Mouse (Mus musculus) limb, embryonic 14.5 days (tissue): ENCODE measurements around the gene Ank2. TPM values are rescaled to one million over a fixed set of nuclear protein-coding genes. Genes with fewer than 3 reads are reported as not detected.

Source experiments
- ATAC-seq: fragments of 200-750 bp; cut with Nextera tagmentation; 2 replicates; pipeline ENCODE4 v1.8.0; 2017; ENCODE audit warnings: low read depth, moderate number of reproducible peaks, moderate TSS enrichment; ENCODE audit not compliant: low FRiP score
- DNase-seq: peaks from one replicate; pipeline ENCODE4 v3.0.0-alpha.2; 2015; ENCODE audit warnings: low spot score
- H3K27ac ChIP-seq: fragments of 300-500 bp; sonication (generic); replicated peaks from 2 replicates; pipeline ENCODE4 v1.5.1; 2014; ENCODE audit warnings: low read depth, mild to moderate bottlenecking, low read length, moderate library complexity, mixed read lengths
- H3K27me3 ChIP-seq: fragments of 300-500 bp; sonication (generic); 2 replicates; pipeline ENCODE4 v1.6.1; 2014; ENCODE audit warnings: low read length, mixed read lengths; ENCODE audit not compliant: control insufficient read depth, insufficient read depth
- H3K36me3 ChIP-seq: fragments of 300-500 bp; sonication (generic); 2 replicates; pipeline ENCODE4 v1.6.1; 2014; ENCODE audit warnings: mild to moderate bottlenecking, low read length, moderate library complexity, mixed read lengths; ENCODE audit not compliant: control insufficient read depth, insufficient read depth
- H3K4me1 ChIP-seq: fragments of 300-500 bp; sonication (generic); 2 replicates; pipeline ENCODE4 v1.6.1; 2014; ENCODE audit warnings: antibody characterized with exemption, low read length, mixed read lengths; ENCODE audit not compliant: control insufficient read depth, insufficient read depth
- H3K4me2 ChIP-seq: fragments of 300-500 bp; sonication (generic); replicated peaks from 2 replicates; pipeline ENCODE4 v1.6.1; 2014; ENCODE audit warnings: low read depth, mild to moderate bottlenecking, low read length, moderate library complexity; ENCODE audit not compliant: severe bottlenecking
- H3K4me3 ChIP-seq: fragments of 300-500 bp; sonication (generic); replicated peaks from 2 replicates; pipeline ENCODE4 v1.5.1; 2014; ENCODE audit warnings: low read length
- H3K9ac ChIP-seq: fragments of 300-500 bp; sonication (generic); 2 replicates; pipeline ENCODE4 v1.6.1; 2014; ENCODE audit warnings: mild to moderate bottlenecking, low read depth, low read length, moderate library complexity; ENCODE audit not compliant: severe bottlenecking
- H3K9me3 ChIP-seq: fragments of 300-500 bp; sonication (generic); 2 replicates; pipeline ENCODE4 v1.6.1; 2016; ENCODE audit warnings: low read length; ENCODE audit not compliant: control insufficient read depth
- POLR2A ChIP-seq: fragments of 200-500 bp; IDR thresholded peaks from 2 replicates; pipeline ENCODE4 v1.8.0; 2012; ENCODE audit warnings: inconsistent platforms, mild to moderate bottlenecking, moderate library complexity, borderline replicate concordance; ENCODE audit not compliant: insufficient read depth, insufficient read length; ENCODE audit errors: extremely low read depth
- WGBS: fragments of 180-500 bp; shearing (Covaris S2); extraction: QIAGEN DNeasy Blood & Tissue Kit; methylation state at CpG from one replicate; pipeline ENCODE4 v1.1.7; 2014; 5-methylcytosine and 5-hydroxymethylcytosine counted together
- polyA plus RNA-seq, 2 experiments: library from polyadenylated mRNA; depleted of rRNA in 1 of 2; stranded (reverse) in 1 of 2; unstranded in 1 of 2; fragments of >200 nt; fragmentation: Nextera tagmentation in 1 of 2; extraction: Ambion mirVana in 1 of 2; gene quantifications; 2 replicates each; pipeline versions ENCODE4 v1.2.1 to v1.2.3; 2012 to 2014

The Ank2 gene
- polyA plus RNA-seq, 2 experiments, result 33.0 to 41.6 TPM

DNA sequence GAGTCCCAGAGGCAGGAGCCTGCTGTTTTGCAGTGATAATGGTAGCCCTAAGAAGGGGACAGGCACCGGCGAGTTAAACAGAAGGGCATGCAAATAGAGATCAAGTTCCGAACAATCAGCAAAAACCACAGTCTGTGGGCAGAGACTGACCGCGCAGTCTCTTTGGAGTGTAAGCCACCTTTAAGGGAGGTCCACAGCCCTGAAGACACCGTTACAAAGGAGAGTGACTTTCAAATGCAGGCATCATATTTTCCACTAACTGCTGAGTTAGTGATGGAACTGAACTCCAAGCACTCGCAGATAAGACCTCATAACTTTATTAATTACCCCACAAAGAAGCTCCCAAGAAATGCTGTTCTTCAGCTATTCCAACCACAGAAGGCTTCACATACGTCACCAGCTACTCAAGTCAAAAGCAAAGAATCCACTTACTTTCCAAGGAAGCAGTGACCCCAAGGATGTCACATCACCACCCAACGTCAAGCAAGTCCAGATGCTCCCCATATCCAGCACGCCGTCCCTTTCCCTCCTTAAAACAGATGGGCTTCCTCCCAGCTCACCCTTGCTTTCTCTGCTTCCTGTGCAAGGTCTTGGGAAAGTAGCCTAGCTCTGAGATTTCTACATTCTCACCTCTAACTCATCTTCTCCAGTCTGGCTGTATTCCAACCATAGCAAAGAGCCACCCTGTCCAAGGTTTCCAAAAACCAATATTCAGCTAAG, 252.0 kb downstream of the Ank2 start:
- Histone ChIP-seq H3K27me3 (no peaks in the 10 kb centered on the region), H3K9ac (no peak overlapping the region), H3K27ac (no peak overlapping the region), H3K4me2 (no peak overlapping the region), H3K4me3 (no peak overlapping the region), H3K36me3 (no peaks in the 10 kb centered on the region), H3K4me1 (no peaks in the 10 kb centered on the region), H3K9me3 (no peaks in the 10 kb centered on the region)
- DNase-seq, result no peak
- 0 out of 2 replicates have a peak, but pooled peaks have one; percentile 30 for ATAC-seq
- WGBS, result 71% methylated on average over 11 of the region's 11 CpGs
- TF ChIP-seq POLR2A, result no peak

DNA sequence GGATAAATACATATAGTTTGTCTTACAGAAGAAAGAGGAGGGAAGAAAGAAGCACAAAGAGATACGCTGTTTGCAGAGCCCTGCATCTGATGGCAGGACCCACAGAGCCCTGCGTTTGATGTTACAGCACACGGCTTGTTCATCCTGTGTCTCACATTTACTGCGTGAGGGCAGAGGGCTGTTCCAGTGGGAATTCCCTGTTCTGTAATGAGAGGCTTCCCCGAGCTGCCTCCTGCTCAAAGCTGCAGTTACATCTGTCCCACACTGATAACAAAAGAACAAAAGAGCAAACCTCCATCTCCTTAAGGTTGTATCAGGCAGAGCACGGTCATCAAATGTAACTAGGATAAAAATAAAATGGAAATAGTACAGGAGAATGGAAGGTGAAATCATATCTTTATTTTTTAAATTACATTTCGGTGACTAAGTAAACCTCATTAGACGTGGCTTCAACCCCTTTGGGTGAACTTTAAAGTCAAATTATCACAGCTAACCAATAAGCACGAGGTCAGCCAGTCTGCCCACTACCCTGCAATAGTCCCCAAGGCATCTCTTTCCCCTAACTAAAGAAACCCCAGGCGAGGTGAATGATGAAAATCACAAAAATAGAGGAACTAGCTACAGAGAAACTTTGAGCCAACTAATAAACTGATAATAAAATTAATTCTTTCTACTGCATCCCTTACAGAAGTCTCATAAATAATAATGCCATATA, 255.1 kb downstream of the Ank2 start:
- H3K27me3 ChIP-seq, result no peaks in the 10 kb centered on the region
- H3K36me3 ChIP-seq, result no peaks in the 10 kb centered on the region
- no peaks in the 10 kb centered on the region for H3K9me3 ChIP-seq
- no peak overlapping the region for H3K4me2 ChIP-seq
- H3K27ac ChIP-seq, result no peak overlapping the region
- no peak for TF ChIP-seq POLR2A
- DNase-seq (no peak), ATAC-seq (no peak)
- H3K9ac ChIP-seq, result no peak overlapping the region
- 55% methylated on average over 10 of the region's 10 CpGs for WGBS
- no peaks in the 10 kb centered on the region for H3K4me1 ChIP-seq
- no peak overlapping the region for H3K4me3 ChIP-seq

DNA sequence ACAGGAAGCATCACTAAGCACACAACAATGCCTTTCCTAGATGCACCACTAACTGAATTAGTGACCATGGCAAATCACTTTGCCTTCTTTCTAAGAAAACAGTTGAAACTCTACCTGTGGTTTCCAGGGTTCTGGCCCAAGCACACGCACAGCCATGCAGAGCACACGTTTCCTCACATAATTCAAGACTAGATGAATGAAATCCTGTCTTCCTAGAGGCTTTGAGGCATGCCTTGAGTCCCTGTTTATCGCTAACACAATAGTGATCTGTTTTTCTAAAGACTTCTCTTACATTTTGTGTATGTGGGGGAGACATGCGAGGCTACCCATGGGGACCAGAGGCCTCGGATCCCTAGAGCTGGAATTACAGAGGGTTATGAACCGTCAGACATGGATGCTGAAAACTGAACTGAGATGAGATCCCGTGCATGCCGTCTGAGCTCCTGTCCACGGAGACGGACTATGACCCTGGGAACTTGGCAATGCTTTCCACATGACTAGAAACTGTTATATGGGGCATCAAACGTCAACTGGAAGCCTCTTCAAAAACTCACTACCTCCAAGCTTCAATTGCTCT, 256.8 kb downstream of the Ank2 start:
- Histone ChIP-seq H3K36me3 (no peaks in the 10 kb centered on the region), H3K27ac (no peak overlapping the region), H3K4me1 (no peaks in the 10 kb centered on the region), H3K4me3 (no peak overlapping the region), H3K27me3 (no peaks in the 10 kb centered on the region), H3K9me3 (no peaks in the 10 kb centered on the region), H3K9ac (no peak overlapping the region), H3K4me2 (no peak overlapping the region)
- no peak for TF ChIP-seq POLR2A
- no peak for ATAC-seq
- no peak for DNase-seq
- WGBS, result 86% methylated on average over 11 of the region's 11 CpGs

DNA sequence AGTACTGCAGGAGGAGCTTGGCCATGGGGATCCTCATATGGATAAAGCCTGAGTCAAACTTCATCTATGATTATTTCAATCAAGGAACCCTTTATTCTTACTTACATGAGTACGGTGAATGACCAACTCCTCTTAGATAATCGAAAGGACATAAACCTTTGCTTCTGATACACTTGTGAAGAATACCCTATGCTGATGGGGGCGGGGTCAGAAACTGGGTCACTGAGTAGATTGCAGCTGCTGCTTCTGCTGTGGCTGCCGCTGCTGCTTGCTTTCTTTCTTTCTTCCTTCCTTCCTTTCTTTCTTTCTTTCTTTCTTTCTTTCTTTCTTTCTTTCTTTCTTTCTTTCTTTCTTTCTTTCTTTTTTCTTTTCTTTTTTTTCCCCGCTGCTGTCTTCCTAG, 263.9 kb downstream of the Ank2 start:
- no peaks in the 10 kb centered on the region for H3K4me1 ChIP-seq
- no peak for ATAC-seq
- H3K4me2 ChIP-seq, result no peak overlapping the region
- H3K36me3 ChIP-seq, result no peaks in the 10 kb centered on the region
- H3K27me3 ChIP-seq, result no peaks in the 10 kb centered on the region
- no peak overlapping the region for H3K9ac ChIP-seq
- no peak overlapping the region for H3K4me3 ChIP-seq
- no peak overlapping the region for H3K27ac ChIP-seq
- no peaks in the 10 kb centered on the region for H3K9me3 ChIP-seq
- TF ChIP-seq POLR2A, result no peak
- WGBS, result 86% methylated on average over 5 of the region's 5 CpGs
- DNase-seq, result no peak
